Mouse (Mus musculus) 3134 (cell line): ENCODE data around the gene Gtf3c5.

Source experiments
- DNase-seq: peaks from one replicate; pipeline ENCODE4 v3.0.0-alpha.2; 2011; ENCODE audit warnings: low spot score; ENCODE audit not compliant: insufficient read length; ENCODE audit errors: extremely low read depth

The Gtf3c5 gene

DNA sequence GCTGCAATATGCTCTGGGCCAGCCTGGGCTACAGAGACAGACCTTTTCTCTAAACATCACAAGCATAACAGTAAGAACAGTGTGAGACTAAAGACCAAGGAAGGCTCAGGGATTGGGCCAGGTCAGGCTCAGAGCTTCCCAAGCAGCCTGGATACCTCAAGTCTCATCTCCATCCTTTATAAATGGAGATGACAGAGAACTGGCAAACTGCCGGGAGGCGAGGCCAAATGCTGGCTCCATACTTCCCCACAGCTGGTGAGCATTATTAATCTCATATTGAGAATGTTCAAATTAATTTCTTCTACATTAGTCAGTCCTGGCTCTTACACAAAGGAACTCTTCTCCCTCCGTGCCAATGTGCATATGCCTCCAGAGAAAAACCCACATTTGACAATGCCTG, 6.7 kb downstream of the Gtf3c5 start:
- no peak for DNase-seq

DNA sequence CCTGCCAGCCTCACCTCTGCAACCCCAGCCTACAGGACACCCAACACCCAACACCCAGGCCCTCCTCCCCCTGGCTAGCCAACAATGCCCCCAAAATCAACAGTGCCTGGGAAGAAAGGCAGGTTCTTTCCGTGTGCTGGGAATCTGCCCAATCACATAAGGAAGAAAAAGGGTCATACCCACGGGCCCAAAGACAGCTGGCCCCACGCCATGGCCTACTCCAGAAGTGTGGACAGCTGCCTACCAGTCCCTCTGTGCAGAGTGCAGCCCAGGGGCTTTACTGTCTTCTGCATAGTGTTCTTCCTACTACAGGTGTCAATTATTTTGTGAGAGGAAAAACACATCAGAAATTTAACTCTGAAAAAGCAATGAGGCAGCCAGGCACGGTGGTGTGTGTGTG, 8.2 kb downstream of the Gtf3c5 start:
- DNase-seq, result no peak

DNA sequence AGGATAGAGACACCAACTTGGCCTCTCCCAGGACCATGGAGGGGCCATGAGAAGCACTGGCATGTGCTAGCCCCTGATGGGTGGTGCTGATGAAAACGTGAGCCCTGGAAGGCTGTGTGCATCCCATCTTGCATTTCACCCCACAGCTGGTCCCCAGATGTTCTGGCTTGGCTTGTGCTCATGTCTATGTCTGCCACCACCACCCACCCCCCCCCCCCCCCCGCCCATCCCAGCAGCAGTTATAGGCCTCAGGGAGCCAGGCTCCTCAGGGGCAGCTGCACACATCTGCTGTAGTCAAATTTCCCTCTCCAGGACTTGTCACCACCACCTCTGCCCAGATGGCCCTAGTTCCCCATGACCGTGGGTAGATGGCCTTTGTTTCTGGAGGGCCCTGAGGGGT, 13.6 kb downstream of the Gtf3c5 start:
- DNase-seq, result no peak

DNA sequence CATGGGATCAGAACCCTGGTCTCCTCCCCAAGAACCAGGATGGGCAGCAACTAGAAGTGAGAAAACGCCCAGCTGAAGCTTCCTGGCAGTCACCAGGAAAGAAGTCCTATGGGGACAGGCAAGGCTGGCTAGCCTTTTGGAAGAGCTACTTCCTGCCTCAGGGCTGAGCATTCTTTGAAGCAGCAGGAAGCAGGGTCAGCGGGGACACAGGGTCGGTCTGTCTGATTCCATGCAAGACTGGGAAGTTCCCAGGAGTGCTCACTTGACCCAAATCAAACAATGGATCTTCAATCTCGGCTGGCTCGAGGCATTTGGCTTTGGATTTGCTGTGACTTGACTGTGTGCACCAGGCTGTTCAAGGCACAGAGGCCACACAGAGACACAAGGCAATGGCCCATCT, 17.0 kb downstream of the Gtf3c5 start:
- no peak for DNase-seq

DNA sequence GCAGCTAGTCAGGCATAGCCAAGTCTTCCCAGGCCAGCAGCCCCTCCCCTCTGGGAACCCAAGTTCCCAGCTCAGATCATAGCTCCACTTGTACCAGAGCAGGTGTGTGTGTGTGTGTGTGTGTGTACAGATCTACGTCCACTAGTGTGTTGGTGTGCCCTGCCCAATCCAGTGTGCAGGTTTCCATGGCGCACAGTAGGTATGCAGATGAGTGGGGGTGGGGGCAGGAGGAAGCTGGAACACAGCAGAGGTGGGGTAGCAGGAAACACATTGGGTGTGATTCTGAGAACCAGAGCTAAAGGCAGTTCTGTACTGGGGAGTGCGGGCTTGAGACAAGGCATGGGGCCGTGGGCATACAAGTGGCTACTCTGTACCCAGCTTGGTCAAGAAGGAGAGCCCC, 19.2 kb downstream of the Gtf3c5 start:
- no peak for DNase-seq

DNA sequence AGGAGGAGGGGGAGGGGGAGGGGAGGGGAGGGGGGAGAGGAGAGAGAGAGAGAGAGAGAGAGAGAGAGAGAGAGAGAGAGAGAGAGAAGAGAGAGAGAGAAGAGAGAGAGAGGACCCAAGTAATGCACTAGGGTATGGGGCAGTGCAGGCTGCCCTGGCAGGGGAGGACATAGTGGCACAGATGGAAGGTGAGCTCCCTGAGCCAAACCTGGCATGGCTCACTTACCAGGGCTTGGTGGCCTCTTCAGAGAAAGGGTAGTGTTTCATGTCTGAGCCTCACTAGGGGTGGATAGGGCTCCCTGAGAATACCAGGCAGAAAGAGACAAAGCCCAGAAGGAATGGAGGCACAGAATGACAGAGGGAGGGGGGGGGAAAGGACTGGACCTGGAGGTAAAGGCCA, 19.7 kb downstream of the Gtf3c5 start:
- DNase-seq, result no peak

DNA sequence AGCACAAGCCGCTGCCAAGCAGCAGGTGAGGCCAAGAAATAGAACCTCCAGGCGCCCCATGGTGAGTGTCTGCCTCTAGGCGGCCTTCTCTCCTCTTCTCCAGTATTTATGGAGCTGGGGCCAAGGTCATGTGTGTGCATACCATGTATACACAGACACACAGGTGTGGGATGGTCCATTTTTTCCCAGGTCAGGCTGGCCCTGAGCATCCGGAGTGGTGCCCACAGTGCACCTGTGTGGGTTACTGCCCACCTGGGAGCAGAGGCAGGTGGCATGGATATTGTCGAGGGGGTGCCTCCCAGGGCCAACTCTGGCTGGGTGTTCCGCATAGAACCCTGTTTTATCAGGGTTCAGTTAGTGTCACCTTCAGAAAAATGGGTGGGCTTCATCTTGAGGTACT, 20.2 kb downstream of the Gtf3c5 start, which contains the start of gene Cel:
Gene Cel (minus strand): TSS at position 101 of the 400 bp plus-strand sequence.
- no peak for DNase-seq

DNA sequence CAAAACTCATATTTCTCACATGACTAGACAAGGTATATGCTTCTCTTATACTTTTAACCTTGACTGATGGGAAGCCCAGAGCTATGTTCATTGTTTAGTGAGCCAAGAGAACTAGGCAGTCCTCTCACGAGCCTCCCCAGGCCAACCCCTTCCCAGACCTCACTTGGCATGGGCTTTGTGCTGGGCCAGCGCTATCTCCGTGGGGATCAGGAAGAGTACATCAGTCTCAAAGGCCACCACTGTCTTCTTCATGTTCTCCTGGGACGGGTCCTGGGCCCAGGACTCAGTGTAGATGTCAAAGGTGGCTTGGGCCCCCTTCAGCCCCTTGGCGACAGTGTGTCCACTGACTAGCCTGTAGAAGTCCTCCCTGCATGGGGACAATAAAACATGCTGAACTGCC, 26.1 kb downstream of the Gtf3c5 start:
- DNase-seq, result no peak

DNA sequence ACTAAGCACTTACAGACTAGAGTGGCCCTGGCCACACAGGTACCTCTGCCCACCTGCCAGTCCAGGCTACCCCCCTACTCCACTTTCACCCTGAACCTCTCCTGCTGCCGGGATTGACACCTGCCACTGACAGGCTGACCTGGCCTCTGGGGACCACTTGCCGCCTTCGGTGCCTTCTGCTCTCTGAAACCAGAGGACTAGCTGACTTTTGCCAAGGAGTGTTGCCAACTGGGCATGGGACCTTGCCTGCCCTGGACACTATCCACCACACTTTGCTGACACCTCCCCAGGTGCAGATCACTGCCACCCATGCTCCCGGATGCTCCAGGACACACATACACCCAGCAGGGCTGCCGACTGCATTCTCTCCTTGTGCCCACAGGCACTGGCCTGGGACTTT, 31.2 kb downstream of the Gtf3c5 start:
- no peak for DNase-seq

DNA sequence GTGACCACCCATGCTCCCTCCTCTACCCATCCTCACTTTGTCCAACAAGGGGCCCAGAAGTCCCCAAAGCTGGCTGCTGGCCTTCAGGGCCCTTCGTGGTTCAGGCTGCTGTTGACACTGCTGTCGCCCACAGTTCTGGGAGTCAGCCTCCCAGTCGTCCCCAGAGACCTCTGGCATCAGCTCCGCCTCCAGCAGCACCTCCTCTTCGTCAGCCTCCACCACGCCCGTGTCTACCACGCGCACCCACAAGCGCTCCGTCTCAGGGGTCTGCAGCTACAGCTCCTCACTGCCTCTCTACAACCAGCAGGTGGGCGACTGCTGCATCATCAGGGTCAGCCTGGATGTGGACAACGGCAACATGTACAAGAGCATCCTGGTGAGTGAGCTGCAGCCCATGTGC, 34.4 kb downstream of the Gtf3c5 start:
- no peak for DNase-seq

DNA sequence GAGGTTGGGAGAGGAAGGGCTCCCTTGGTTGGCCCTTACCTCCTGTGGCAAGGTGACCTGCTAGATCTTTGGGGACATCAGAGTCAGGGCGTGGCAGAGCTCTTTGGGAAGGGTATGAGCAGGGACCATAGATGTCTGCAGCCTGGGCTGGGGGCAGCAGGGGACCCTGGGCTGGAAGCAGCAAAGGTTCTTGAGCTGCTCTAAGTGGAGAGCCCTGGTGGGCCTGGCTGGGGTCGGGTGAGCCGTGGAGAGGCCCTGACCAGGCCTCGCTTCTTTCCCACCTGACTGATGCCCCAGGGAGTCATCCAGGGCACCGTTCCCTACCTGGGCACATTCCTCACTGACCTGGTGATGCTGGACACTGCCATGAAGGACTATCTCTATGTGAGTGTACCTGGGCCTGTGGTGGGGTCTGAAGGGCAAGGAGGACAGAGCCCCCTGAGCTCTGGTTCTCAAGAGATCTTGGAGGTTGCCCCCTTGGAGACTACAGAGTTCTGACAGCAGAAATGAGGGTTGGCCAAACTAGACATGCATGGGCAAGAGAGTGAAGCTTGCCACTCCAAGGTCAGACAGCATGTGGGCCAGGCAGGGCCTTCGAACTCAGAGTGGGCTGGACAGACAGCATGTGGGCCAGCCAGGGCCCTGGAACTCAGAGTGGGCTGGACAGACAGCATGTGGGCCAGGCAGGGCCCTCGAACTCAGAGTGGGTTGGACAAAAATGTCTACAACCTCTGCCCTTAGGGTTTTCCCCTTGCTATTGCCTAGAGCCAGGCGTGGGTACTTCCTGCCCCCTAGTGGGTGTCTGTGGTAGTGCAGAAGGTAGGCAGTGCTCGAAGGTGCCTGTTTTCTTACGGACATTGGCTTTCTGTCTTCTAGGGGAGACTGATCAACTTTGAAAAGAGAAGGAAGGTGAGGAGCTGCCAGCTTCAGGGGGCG, 36.0 kb downstream of the Gtf3c5 start:
- DNase-seq, result peak; percentile 64

DNA sequence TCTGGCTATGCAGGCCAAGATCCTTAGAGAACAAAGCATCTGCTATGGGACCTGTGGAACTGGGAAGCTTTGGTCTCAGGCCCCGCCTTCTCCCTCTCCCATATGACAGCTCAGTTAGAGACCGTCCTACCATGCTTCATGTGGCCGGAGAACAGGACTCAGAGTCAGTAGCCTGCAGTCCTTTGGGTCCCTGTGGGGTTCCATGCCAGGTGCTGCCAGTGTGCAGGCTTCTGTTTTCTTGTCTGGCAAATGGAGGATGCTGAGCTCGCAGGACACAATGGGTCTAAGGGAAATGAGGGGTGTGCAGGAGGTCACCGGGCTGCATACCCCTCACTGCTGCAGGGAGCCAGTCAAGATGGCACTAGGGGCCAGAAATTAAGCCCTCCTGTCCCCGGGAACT, 37.0 kb downstream of the Gtf3c5 start:
- DNase-seq, result no peak

DNA sequence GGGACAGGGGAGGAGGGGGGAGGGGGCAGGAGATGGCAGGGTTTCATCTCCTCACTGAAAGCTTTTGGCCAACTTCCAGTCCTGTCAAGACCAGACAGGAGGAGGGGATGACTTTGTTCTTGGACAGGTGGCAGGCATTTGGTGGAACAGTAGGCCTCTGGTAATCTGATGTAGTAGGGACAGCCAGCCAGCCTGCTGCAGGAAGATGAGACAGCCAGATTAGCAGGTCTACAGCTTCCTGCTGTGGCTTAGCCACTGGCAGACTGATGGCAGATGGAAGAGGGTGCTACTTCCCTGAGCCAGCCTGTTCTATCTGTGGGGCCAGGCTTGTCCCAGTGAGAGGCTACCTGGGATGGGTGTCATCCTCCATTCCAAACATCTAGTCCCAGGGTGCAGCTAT, 37.6 kb downstream of the Gtf3c5 start:
- no peak for DNase-seq

DNA sequence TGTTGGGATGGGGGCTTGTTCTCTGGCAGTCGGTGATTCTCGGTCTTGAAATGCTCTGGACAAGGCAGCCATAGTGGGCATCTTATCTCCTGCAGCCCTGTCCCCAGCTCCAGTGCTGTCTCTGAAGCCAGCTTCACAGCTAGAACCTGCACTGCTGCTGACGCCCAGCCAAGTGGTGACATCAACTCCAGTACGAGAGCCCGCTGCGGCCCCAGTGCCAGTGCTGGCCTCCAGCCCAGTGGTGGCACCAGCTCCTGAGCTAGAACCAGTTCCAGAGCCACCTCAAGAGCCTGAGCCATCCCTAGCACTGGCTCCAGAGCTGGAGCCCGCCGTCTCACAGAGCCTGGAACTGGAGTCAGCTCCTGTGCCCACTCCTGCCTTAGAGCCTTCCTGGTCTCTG, 39.7 kb downstream of the Gtf3c5 start:
- peak; percentile 56 for DNase-seq

DNA sequence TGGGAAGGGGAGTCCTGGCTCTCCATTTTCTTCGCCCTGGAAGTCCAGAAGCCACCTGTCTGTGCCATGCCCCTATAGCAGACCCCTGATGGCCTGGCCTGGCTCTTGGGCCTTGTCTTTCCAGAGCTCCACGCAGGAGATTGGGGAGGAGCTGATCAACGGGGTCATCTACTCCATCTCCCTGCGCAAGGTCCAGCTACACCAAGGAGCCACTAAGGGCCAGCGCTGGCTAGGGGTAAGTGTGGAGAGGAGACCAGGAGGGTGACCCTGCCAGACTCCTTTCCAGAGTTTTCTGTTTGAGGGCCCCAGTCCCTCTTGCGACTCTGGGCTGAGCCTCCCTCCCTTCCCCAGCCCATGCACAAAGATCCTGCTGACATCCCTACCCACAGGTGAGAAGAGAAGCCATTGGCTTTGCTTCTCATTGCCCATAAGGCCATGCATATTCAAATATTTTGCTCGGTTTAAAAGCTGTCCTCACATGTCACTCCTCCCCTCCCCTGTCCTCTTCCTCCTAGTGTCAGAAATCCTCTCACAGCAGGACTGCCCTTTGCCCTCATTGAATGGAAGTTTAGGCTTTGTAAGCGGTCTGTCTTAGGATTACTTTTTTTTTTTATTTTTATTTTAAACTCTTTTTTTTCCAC, 42.8 kb downstream of the Gtf3c5 start:
- no peak for DNase-seq

DNA sequence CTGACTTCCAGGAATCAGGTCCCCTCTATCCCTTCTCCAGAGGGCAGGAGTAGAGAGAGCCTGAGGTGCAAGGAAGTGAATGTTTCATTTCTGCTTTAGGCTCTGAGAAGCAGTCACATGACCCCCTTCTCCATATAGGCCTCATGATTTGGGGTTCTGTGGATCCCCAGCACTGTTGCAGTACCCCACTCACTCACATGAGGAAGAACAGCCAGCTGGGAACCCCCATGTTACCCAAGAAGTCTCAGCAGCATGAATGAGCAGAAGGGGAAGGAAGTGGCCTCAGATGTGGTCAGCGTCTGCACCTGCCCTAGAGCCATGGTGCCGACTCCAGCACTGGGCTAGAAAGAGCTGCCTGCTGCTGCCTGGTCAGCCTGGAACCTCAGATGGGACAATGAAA, 43.6 kb downstream of the Gtf3c5 start:
- DNase-seq, result no peak

DNA sequence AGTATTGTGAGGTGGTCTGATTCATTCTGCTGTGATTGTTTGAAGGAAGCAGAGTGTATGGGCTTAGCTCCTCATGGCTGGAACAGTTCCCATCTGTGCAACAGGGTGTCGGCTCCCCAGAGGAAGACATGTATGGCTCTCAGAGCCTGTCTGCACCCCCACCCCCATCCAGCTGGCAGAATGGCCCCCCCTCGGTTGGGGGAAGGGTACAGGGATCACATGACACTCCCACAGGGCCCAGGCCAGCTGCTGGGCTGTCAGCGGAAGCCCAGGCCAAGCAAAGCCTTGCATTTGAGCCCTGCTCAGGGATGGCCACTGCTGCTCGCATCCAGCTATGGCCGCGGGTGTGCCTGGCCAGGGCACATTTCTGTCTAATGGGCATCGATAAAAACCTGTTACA, 44.3 kb downstream of the Gtf3c5 start:
- DNase-seq, result peak; percentile 56

DNA sequence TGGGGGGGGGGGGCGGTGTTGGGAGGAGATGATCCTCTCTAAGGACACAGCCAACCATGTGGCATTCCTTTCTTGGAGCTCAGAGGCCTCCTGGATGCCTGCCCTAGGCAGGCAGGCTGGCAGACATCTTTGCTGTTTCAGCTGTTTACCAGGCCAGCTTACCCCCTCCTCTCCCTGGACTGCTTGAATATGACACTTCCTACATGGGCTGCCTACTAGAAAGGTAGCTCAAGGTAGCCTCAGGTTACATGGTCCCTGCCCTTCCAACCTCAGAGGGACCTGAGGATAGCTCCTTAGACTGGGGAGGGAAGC, 44.8 kb downstream of the Gtf3c5 start:
- DNase-seq, result no peak

DNA sequence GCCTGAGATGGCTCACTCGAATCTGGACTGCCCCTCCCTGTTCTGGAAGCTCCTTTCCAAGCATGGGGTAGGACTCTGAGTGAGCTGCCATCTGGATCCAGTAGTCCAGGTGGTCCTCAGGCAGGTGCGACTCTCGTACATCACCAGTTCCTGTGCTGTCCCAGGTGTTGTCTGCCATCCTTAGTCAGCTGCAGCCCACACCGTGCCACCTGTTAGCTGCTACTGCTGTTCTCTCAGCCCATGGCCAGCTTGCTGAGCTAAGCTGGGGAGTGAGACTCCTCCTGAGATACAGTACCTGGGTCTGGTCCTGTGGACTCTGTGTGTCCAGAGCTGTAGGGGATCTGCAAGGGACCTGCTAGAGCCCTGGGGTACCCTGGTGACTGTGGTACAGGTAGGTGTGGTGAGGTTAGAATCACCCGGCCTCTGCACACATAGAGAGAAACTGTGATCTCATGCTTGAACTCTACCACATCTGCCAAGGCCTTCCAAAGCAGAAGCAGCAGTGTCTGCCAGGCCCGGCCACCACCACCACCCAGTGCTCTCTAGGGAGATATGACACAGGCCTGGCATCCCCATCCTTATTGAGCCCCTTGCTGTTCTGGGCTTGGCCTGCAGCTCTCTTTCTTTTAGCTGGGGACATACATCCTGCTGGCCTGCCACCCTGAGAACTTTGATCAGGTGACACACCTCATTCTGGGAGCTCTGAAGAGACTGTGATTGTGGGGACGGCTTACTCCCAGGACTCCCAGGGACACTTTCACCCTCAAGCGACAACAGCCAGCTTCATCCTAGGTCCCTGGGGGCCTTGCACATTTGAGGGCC, 45.3 kb downstream of the Gtf3c5 start:
- DNase-seq, result peak; percentile 69

DNA sequence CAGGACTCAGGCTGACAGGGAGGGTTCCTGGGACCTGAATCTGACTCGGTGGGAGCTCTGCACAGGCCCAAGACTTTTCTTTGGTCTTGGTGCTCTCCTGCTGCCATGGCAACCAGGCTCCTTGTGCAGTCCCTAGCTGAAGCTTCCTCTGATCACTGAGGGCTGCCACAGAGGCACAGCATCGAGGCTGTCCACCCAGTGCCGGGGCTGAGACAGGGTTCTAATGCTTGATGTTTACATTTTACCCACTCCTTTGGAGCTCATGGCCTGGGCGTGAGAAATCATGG, 46.0 kb downstream of the Gtf3c5 start:
- no peak for DNase-seq

DNA sequence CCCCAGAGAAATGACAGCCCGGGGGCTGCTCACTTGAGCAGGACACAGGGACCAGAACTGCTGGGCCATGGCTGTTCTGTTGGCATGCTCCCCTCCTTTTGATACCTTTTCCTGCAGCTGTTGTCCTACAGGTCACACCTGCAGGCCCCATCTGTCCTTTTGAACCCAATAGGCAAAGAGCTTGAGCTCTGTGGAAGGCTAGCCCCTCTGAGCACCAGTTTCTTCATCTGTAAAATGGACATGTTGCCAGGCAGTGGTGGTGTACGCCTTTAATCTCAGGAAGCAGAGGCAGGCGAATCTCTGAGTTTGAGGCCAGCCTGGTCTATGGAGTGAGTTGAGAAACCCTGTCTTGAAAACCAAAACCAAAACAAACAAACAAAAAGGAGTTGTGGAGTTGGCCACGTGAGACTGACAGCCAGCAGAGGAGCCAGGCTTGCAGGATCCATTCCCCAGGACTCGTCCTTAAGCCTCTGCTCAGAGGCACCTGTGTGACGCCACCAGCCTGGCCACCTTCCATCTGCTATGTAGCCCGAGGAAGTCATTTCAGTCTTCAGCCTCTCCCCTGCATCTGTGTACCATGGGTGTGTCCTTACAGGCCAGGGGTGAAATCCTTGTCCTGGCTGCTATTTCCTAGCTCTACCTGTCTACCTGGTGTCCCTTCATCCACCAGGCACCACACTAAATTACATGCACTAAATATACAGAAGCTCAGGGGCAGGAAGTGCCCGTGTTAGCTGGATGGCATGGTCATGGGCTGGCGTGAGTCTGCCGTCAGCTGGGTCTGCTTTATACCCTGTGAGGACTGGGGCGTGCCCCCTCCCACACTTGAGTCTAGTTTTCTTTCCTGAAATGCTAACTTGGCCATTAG, 46.6 kb downstream of the Gtf3c5 start:
- DNase-seq, result no peak
